Mouse (Mus musculus): Measurements from ENCODE around the gene Grxcr1.

The Grxcr1 gene

DNA sequence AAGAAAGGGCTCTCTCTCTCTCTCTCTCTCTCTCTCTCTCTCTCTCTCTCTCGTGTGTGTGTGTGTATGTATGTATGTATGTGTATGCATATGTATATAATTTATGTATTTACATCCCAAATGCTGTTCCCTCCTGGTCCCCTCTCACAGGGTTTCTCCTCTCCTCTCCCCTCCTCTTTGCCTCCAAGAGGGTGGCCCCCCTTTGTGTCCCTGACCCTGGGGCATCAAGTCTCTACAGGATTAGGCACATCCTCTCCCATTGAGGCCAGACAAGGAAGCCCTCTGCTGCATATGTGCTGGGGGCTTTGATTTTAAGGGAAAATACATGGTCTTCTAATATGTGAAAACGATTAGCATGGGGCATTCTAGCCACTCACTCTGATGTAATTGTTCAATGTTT is 61.5 kb downstream of the Grxcr1 start:
- DNase-seq (ENCODE audit: low read depth), result no peak

DNA sequence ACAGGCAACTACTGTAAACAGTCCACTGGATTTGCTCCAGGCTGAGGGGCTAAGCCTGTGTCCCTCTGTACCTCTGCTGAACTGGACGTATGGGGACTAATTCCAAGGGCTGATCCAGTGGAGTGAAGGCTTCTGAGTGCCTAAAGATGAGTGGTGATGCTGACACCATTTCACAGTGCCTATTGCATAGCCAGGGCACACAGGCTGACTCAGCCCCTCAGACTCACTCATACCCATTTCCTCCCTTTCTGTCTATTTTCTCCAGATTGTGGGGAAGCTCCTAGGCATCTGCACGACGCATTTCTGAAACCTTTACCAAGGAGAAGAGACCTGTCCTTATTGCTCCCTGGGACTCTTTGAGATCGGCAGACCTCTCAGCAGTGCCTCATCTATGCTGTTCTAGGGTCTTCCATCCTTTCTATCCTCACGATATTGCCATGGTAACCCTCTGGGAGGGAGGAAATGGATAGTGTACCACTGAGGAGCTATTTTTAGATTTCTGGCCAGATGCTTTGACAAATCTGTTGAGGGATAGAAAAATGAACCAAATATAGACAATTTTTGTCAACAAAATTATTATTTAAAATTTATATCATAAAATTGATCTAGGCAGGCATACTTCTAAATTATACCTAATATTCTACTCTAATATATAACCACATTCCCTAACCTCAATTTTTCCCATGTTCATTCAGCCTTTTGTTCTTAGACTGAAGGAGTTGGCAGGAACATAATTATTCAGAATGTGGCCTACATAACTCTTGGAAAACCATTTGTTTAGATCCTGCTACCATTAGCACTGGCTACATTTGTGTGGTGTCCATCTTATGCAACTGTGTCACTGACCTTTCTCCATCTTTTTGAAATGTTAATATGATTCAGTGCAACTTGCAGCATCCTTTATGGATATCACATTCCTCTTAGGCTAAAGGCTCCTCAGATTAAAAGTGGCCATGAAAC is 66.3 kb downstream of the Grxcr1 start:
- no peak for DNase-seq (ENCODE audit: low read depth)

DNA sequence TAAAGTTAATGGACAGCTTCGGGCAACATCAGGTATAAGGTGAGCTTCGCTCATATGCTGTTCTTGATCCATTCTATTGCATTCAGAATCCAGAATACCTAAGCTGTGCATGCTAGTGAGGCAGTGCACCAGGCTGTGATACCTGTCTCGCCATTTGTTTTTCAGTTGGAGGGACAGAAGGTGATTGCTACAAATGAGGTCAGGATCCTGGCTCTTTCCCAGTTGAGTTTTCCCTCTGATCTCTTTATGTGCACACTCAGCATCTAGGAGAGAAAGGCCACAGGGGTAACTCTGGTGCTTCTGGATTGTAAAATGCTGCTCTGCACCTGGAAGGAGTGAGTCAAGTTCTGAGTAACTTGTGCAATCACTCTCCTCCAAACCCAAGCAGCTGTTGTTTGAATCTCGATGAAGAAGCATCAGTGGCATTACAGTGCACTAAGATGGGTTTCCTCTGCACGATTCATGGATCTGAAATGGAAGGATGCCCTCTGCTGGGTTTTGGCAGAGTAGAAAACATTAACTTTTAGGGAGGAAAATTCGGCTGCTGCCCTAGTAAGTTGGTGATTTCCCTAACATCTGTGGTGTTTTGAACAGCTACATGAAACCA is 80.9 kb downstream of the Grxcr1 start:
- no peak for DNase-seq (ENCODE audit: low read depth)

DNA sequence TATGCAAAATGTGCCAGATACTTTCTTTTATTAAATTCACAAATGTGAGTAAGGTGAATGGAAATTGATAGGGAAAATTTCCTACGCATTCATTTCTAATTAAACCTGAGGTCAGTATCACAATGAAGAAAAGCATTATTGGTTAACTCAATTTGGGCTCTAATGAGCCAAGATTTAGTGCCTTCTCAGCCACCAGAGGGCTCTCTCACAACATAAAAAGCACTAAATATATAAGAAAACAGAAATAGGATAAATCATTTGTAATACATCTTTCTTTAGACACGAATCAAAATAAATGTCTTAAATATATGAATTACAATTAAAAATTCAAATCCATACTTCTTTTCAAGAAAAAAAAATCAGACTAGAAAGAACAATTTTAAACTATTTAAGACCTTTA is 89.2 kb downstream of the Grxcr1 start:
- peak; percentile 4 for DNase-seq (ENCODE audit: low read depth)

DNA sequence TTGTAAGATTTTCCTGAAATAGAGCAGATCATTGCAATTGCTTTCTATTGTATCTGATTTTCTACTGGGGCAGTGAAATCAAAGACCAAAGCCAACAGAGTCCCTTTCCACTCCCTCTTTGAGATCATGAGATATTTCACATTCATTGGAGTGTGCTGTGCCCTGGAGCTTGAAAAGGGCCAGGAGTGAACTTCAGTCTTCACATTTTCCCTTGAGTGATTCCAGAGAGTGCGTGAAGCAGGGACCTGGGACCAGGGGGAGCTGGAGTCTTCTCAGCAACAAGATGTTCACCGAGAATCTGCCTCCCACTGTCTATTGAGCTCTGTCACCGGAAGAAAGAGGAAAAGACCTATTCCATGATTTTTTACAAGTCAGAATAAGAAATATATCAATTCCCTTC is 91.2 kb downstream of the Grxcr1 start:
- no peak for DNase-seq (ENCODE audit: low read depth)

DNA sequence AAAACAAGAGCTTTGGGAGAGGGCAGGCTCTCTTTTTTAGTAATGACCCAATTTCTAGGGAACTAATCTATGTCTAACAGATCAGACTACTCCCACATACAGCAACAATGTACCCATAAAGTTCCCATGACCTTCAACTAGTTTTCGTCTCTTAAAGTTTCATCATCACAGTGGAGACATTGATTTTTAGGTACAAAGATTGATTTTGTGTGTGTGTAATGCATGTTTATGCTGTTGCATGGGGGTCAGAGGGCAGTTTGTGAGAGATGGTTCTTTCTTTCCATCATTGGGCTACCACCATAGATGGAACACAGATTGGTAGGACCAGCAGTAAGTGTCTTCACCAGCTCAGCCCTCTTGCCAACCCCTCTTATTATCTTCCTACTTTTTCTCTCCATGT is 93.8 kb downstream of the Grxcr1 start:
- no peak for DNase-seq (ENCODE audit: low read depth)

DNA sequence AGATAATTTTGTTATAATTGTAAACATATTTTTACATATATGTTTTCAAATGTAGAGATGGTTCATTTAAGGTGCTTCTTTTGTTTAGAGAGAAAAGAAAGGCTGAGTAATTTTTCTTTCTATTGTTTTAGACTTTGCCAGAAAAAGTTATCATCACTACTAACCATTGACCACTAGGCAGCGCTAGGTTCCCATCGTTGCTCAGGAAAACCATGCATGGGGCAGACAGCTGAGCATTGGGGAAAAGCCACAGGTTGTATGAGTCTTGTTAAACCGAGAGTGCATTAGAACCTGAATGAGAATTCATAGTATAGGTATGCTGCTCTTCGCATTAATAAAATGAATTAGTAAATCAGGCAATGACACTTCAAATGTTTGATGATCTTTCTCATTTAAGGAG is 96.8 kb downstream of the Grxcr1 start:
- peak; percentile 0 for DNase-seq (ENCODE audit: low read depth)

DNA sequence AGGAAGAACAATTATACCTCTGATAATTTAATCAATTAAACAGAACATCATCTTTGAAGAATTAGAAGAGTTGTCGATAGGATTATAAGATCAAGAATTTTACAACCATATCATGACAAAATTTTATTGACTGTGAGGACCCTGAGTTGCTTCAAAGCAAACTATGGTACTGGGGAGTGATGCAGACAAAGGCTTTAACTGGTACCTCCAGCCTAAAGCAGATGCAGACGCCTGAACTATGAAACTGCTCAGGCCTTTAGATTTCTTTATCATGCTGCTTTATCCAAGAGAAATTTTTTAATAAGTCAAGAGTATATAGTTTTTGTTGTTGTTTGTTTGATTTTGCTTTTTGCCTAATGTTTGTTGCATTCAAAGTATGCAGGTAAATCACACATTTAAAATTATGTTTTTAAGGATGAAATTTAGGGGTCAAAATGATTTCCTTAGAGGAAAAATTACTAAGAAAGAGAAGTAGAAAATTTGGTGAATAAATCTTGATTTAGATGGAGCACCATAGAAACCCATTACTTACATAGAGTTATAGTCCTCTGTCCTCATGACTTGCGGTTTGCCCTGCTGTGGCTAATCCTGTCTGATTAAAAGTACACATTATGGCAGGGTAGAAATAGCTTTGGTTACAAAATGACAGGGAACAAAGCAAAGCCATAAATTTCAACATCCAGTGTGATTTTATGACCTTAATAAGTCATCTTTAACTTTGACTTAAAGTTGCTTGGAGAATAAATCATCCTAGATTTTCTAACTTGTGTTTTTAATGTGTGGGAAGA is 97.4 kb downstream of the Grxcr1 start:
- no peak for DNase-seq (ENCODE audit: low read depth)

DNA sequence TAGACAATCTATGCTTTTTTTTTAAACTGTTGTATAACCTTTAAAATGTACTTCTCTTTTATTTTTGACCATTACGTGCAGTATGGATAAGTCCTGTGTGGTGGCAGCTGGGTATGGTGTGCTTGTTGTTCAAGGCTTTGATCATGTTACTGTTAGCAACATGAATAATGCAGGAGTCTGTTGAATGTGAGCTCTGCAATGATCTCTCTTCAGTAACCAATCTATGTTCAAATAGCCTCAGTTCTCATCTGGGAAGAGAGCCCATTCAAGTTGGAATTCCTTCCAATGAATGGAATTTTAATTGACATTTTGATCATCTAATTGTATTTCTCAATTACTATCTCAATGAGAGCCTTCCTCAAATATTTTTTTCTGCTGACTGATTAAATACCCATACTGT is 115.2 kb downstream of the Grxcr1 start:
- no peak for DNase-seq (ENCODE audit: low read depth)

DNA sequence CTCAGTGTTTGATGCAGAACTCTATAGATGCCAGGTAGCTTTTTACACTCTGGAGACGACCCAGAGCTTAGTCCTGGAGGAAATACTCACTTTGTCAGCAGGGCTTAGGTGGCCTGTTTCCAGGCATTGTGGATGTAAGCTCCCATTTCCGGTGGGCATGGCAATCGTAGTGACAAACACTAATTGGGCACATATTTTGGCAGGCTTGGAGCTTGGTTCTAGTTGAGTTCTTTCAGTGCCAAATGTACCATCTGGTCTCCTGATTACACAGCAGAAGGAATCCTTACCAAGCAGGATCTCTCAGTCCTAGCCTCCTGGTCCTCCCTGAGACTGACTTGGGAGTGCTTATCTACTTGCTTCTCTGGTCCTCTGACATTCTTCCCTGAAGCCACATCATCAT is 118.3 kb downstream of the Grxcr1 start:
- no peak for DNase-seq (ENCODE audit: low read depth)

DNA sequence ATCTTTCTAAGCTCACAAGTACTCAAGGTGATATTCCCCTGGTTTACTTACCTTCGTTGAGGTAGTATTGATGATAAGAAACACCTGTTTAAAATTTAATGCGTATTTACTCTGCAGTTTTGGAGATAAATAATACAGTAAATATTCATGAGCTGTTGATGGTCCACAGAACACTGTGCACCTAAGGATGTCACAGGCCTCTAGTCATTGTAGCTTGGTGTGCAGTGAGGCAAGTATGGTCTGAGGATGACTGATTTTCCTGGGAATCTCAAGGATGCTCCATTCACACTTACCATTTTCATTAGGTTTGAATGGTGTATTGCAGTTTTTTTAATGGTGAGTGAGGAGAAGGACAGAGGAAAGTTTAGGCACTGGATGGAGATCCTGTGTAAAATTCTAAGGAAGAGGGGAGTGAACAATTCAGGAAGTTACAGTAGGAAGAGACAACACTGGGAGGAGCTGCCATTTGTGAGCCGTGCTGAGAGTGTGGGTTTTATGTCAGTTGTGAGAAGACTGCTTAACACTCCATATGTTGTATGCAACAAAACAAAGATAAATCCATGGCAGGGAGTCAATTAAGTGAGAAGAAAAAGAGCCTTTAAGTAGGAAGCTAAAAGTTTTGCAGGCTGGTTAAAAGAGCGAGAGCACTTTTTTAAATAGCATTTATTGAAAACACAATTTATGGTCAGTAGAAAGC is 118.9 kb downstream of the Grxcr1 start:
- DNase-seq (ENCODE audit: low read depth), result no peak

DNA sequence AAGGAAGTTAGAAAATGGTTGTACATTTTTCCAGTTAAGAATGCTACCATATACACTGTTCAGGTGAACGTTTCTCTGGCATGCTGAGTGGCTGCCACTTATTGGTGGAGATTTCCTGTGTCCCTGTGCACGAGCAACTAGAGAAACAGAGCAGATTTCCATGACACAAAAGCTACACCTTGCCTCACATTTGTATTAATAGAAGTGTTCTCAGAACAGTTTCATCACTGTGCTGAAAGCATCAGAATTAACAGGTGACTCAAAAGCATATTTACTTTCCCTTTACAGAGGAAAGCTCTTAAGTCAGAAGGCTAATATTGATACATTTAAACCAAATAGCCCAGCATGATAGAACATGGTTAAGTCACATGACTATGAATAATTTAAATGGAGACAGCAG is 130.9 kb downstream of the Grxcr1 start:
- no peak for DNase-seq (ENCODE audit: low read depth)

DNA sequence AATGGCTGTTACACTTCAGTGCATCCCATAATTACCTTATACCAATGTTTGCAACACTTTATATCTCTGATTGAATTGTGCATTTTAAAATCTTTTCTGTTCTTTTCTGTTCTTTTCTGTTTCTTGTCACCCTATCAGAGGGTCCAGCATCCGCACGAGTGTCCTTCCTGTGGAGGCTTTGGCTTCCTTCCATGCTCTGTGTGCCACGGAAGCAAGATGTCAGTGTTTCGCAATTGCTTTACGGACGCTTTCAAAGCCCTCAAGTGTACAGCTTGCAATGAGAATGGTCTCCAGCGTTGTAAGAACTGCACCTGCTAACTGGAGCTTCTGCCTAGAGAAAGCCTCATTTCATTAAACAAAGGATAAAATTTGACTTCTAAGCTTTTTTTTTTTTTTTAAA is 134.3 kb downstream of the Grxcr1 start:
- DNase-seq (ENCODE audit: low read depth), result no peak
